Mouse (Mus musculus) bone marrow macrophage, adult 2 months (primary cell): ENCODE data around the gene Mrps16.

Experiments
- CTCF ChIP-seq: IDR thresholded peaks from 2 replicates; pipeline ENCODE4 v1.5.1; 2012; ENCODE audit warnings: low read depth, mild to moderate bottlenecking, low read length, moderate library complexity
- POLR2A ChIP-seq: IDR thresholded peaks from 2 replicates; pipeline ENCODE4 v1.6.1; 2012; ENCODE audit warnings: mild to moderate bottlenecking, low read depth, low read length, borderline replicate concordance

GRCm38 (mm10) chr14:20436976-20437375 lies 43.5 kb upstream of the Mrps16 start:
- TF ChIP-seq CTCF (no peak), POLR2A (no peak)
